Mouse (Mus musculus): Measurements from ENCODE around the gene Thsd7a. TPM values are rescaled to one million over a fixed set of nuclear protein-coding genes. Genes with fewer than 3 reads are reported as not detected.

Thsd7a gene
- polyA plus RNA-seq, 1 experiment = 2.4 TPM

DNA sequence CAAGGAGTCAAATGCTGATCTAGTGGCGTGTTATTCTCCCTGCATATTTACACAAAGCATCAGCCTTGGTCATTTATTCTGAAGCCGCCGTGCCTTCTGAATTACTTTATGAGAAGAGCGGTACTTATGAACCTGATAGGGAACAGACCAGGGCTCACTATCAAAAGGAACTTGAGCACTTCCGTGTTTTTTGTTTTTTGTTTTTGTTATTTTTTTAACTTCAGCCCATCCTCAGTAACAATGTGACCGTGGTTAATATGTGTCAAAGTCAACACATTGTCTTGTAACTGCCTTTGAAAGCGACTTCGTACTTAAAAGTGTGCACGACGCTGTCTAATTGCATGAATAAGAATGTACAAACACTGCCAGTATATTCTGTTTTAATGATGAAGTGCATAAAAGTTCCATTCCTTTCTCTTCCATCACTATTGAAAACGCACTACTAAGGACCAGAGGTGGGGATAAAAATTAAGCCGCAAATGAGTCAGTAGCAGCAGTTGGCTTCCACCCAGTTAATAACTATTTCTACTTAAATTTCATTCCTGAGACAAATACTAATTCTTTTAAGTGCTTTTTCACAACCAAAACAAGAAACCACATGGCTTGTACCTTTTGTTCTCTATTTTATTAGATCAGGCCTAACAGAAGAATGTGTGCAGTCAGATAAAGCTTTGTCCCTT is 461 bp upstream of the Thsd7a start:
- Histone ChIP-seq H3K9ac (ENCODE audit: low read depth, poor library complexity, severe bottlenecking) (no peak overlapping the region), H3K27ac (ENCODE audit: insufficient read depth, low read length) (no peak overlapping the region)

DNA sequence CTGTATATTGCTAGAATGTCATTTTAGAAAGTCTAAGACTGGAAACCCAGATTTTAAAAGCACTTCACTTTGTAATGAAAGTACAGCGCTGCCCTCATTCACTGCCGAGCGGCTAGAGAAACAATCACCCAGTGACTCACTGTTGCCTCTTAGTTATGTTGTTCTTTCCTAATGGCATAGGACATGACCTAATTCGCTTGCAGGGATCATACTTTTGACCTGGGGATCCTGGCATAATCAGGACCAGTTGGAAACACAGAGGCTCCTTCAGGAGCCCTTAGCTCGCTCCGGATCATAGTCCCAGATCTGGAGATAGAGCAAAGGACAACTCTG is 790 bp downstream of the Thsd7a start:
- Histone ChIP-seq H3K9ac (ENCODE audit: low read depth, poor library complexity, severe bottlenecking) (peak overlapping the region; percentile 65), H3K36me3 (ENCODE audit: control insufficient read depth, insufficient read depth, low read length, poor library complexity, severe bottlenecking) (no peaks in the 10 kb centered on the region), H3K9me3 (replicated peaks; ENCODE audit: control insufficient read depth, insufficient read depth, low read length, poor library complexity, severe bottlenecking) (no peaks in the 10 kb centered on the region), H3K4me1 (ENCODE audit: control insufficient read depth, insufficient read depth, low read length) (no peaks in the 10 kb centered on the region), H3K27ac (ENCODE audit: insufficient read depth, low read length) (no peak overlapping the region), H3K4me3 (ENCODE audit: low read depth, low read length) (peak overlapping the region; percentile 74), H3K27me3 (ENCODE audit: control insufficient read depth, insufficient read depth, low read length, poor library complexity, severe bottlenecking) (0 out of 2 replicates have a peak, but pooled peaks cover 5% of the 10 kb centered on the region)
- TF ChIP-seq POLR2A (IDR thresholded peaks at IDR 0.05; ENCODE audit: insufficient read depth, low read length) (no peak), CTCF (IDR thresholded peaks at IDR 0.05; ENCODE audit: low read depth, low read length) (no peak), EP300 (IDR thresholded peaks at IDR 0.05; ENCODE audit: insufficient read depth, low read depth, low read length) (no peak)

More for the DNA sequence above, 461 bp upstream of the Thsd7a start:
- no peaks in the 10 kb centered on the region for H3K36me3 ChIP-seq (ENCODE audit: control insufficient read depth, insufficient read depth, low read length, poor library complexity, severe bottlenecking)
- H3K27me3 ChIP-seq (ENCODE audit: control insufficient read depth, insufficient read depth, low read length, poor library complexity, severe bottlenecking) = 0 out of 2 replicates have a peak, but pooled peaks cover 5% of the 10 kb centered on the region
- no peaks in the 10 kb centered on the region for H3K4me1 ChIP-seq (ENCODE audit: control insufficient read depth, insufficient read depth, low read length)
- no peaks in the 10 kb centered on the region for H3K9me3 ChIP-seq (replicated peaks; ENCODE audit: control insufficient read depth, insufficient read depth, low read length, poor library complexity, severe bottlenecking)
- H3K4me3 ChIP-seq (ENCODE audit: low read depth, low read length) = peak overlapping the region; percentile 74
- TF ChIP-seq POLR2A (IDR thresholded peaks at IDR 0.05; ENCODE audit: insufficient read depth, low read length) = no peak
- no peak for TF ChIP-seq EP300 (IDR thresholded peaks at IDR 0.05; ENCODE audit: insufficient read depth, low read depth, low read length)
- no peak for TF ChIP-seq CTCF (IDR thresholded peaks at IDR 0.05; ENCODE audit: low read depth, low read length)

DNA sequence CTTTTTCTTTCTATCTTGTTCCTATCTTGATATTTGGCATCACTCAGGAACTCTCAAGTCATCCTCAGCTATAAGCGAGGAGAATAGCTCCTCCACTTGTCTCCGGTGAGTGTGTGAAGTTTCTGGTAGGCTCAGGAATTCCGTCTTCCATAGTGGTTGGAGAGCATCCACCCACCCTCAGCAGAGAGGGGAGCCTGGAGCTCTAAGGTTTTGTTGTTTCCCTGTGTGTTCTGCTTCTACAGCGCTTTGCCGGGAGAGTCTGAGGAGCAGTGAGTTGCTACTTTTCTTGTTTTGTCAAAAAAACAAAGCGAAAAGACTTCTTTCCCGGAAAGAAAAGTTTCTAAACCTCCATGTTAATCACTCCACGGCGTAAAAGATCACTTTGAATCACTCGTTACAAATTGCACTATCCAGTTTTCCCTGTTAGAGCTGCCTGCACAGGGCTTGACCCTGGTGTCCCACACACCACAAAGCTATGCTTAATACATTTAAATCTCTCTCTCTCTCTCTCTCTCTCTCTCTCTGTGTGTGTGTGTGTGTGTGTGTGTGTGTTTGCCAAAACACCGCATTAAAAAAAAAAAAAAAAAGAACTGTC is 1.3 kb downstream of the Thsd7a start:
- Histone ChIP-seq H3K9me3 (replicated peaks; ENCODE audit: control insufficient read depth, insufficient read depth, low read length, poor library complexity, severe bottlenecking) (no peaks in the 10 kb centered on the region), H3K4me3 (ENCODE audit: low read depth, low read length) (no peak overlapping the region), H3K4me1 (ENCODE audit: control insufficient read depth, insufficient read depth, low read length) (no peaks in the 10 kb centered on the region), H3K9ac (ENCODE audit: low read depth, poor library complexity, severe bottlenecking) (no peak overlapping the region), H3K36me3 (ENCODE audit: control insufficient read depth, insufficient read depth, low read length, poor library complexity, severe bottlenecking) (no peaks in the 10 kb centered on the region), H3K27me3 (ENCODE audit: control insufficient read depth, insufficient read depth, low read length, poor library complexity, severe bottlenecking) (0 out of 2 replicates have a peak, but pooled peaks cover 5% of the 10 kb centered on the region), H3K27ac (ENCODE audit: insufficient read depth, low read length) (no peak overlapping the region)
- TF ChIP-seq EP300 (IDR thresholded peaks at IDR 0.05; ENCODE audit: insufficient read depth, low read depth, low read length) (no peak), CTCF (IDR thresholded peaks at IDR 0.05; ENCODE audit: low read depth, low read length) (no peak), POLR2A (IDR thresholded peaks at IDR 0.05; ENCODE audit: insufficient read depth, low read length) (no peak)

DNA sequence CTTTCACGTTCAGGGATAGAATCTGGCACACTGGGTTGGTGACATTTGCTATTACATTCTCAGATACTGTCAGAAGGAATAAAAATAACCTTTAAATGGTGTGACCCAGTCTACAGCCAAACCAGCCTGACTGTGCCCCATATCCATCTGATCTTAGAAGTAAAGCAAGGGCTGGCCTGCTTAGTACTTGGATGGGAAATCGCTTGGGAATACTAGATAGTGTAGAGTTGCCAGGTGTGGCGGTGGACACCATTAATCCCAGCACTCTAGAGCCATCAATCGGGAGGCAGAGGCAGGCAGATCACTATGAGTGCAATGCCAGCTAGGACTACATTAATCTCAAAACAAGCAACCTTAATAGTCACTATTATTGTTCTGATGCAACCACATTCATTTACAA is 6.4 kb downstream of the Thsd7a start:
- Histone ChIP-seq H3K4me1 (ENCODE audit: control insufficient read depth, insufficient read depth, low read length) (no peaks in the 10 kb centered on the region), H3K4me3 (ENCODE audit: low read depth, low read length) (no peak overlapping the region), H3K9ac (ENCODE audit: low read depth, poor library complexity, severe bottlenecking) (no peak overlapping the region), H3K9me3 (replicated peaks; ENCODE audit: control insufficient read depth, insufficient read depth, low read length, poor library complexity, severe bottlenecking) (no peaks in the 10 kb centered on the region), H3K36me3 (ENCODE audit: control insufficient read depth, insufficient read depth, low read length, poor library complexity, severe bottlenecking) (no peaks in the 10 kb centered on the region), H3K27ac (ENCODE audit: insufficient read depth, low read length) (no peak overlapping the region), H3K27me3 (ENCODE audit: control insufficient read depth, insufficient read depth, low read length, poor library complexity, severe bottlenecking) (0 out of 2 replicates have a peak, but pooled peaks cover 2% of the 10 kb centered on the region)
- TF ChIP-seq CTCF (IDR thresholded peaks at IDR 0.05; ENCODE audit: low read depth, low read length) (no peak), EP300 (IDR thresholded peaks at IDR 0.05; ENCODE audit: insufficient read depth, low read depth, low read length) (no peak), POLR2A (IDR thresholded peaks at IDR 0.05; ENCODE audit: insufficient read depth, low read length) (no peak)

DNA sequence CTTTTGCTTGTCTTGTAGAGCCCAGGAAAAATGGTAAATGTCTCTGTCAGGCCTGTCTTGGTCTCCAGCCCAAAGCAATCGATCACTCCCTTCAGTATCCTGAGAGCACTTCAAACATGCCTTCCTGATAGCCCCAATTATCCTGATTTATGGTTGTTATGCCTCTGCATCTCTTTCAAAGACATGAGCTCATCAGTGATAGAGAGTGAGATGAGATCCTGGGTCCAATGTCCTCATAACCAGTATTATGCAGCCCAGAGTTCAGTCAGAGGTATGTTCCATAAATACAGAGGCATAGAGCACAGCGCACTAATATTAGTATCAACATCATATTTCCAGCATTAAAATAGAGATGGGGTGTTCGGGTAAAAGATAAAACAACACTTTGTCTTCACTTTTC is 15.3 kb downstream of the Thsd7a start:
- no peak for TF ChIP-seq EP300 (IDR thresholded peaks at IDR 0.05; ENCODE audit: insufficient read depth, low read depth, low read length)
- no peak for TF ChIP-seq POLR2A (IDR thresholded peaks at IDR 0.05; ENCODE audit: insufficient read depth, low read length)
- TF ChIP-seq CTCF (IDR thresholded peaks at IDR 0.05; ENCODE audit: low read depth, low read length) = no peak
- H3K27ac ChIP-seq (ENCODE audit: insufficient read depth, low read length) = no peak overlapping the region
- H3K27me3 ChIP-seq (ENCODE audit: control insufficient read depth, insufficient read depth, low read length, poor library complexity, severe bottlenecking) = no peaks in the 10 kb centered on the region; the same call in 1 of the 2 replicates
- H3K36me3 ChIP-seq (ENCODE audit: control insufficient read depth, insufficient read depth, low read length, poor library complexity, severe bottlenecking) = no peaks in the 10 kb centered on the region
- no peaks in the 10 kb centered on the region for H3K4me1 ChIP-seq (ENCODE audit: control insufficient read depth, insufficient read depth, low read length)
- no peaks in the 10 kb centered on the region for H3K9me3 ChIP-seq (replicated peaks; ENCODE audit: control insufficient read depth, insufficient read depth, low read length, poor library complexity, severe bottlenecking)
- no peak overlapping the region for H3K4me3 ChIP-seq (ENCODE audit: low read depth, low read length)
- H3K9ac ChIP-seq (ENCODE audit: low read depth, poor library complexity, severe bottlenecking) = no peak overlapping the region

DNA sequence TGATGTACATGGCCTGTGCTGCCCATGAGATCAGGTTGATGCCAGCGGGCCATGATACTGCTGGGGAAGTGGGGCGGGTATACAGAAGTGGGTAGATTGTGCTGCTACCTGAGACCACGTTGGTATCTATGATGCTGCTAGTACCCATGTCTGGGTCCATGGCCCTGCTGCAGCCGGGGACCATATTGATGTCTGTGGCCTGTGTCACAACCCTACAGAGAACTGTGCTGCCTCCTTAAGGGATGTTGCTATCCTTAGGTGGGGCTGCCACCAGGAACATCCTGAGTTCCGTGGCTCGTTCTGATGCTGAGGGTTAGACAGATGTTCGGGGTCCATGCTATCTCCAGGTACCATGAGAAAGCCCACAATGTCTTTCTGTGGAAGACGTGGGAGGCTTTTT is 33.1 kb downstream of the Thsd7a start:
- H3K4me3 ChIP-seq (ENCODE audit: low read depth, low read length) = no peak overlapping the region
- no peak overlapping the region for H3K27ac ChIP-seq (ENCODE audit: insufficient read depth, low read length)
- H3K27me3 ChIP-seq (ENCODE audit: control insufficient read depth, insufficient read depth, low read length, poor library complexity, severe bottlenecking) = no peaks in the 10 kb centered on the region
- no peak overlapping the region for H3K9ac ChIP-seq (ENCODE audit: low read depth, poor library complexity, severe bottlenecking)
- H3K4me1 ChIP-seq (ENCODE audit: control insufficient read depth, insufficient read depth, low read length) = no peaks in the 10 kb centered on the region
- no peaks in the 10 kb centered on the region for H3K9me3 ChIP-seq (replicated peaks; ENCODE audit: control insufficient read depth, insufficient read depth, low read length, poor library complexity, severe bottlenecking)
- TF ChIP-seq CTCF (IDR thresholded peaks at IDR 0.05; ENCODE audit: low read depth, low read length) = no peak
- H3K36me3 ChIP-seq (ENCODE audit: control insufficient read depth, insufficient read depth, low read length, poor library complexity, severe bottlenecking) = no peaks in the 10 kb centered on the region

All from ES-Bruce4 (cell line).